Mouse (Mus musculus) embryo, embryonic 10.5 days (tissue): ENCODE data around the gene Fap.

Source experiments
- DNase-seq: peaks from one replicate; pipeline ENCODE4 v3.0.0-alpha.2; 2015; ENCODE audit warnings: low spot score

Gene Fap

GRCm38 (mm10) chr2:62459241-62460174 lies 114.4 kb downstream of the Fap start:
- no peak for DNase-seq

- peak; percentile 71 for DNase-seq
Observed at GRCm38 (mm10) chr2:62458070-62458469, 115.8 kb downstream of the Fap start.

- no peak for DNase-seq
Observed at GRCm38 (mm10) chr2:62454991-62455390, 118.9 kb downstream of the Fap start.

GRCm38 (mm10) chr2:62454033-62454432 lies 119.8 kb downstream of the Fap start:
- no peak for DNase-seq
